Mouse (Mus musculus): Measurements from ENCODE around the gene Spata2. TPM values are rescaled to one million over a fixed set of nuclear protein-coding genes. Genes with fewer than 3 reads are reported as not detected.

Spata2 gene
- polyA plus RNA-seq, 1 experiment from 2014 or later, result 15.1 TPM

DNA sequence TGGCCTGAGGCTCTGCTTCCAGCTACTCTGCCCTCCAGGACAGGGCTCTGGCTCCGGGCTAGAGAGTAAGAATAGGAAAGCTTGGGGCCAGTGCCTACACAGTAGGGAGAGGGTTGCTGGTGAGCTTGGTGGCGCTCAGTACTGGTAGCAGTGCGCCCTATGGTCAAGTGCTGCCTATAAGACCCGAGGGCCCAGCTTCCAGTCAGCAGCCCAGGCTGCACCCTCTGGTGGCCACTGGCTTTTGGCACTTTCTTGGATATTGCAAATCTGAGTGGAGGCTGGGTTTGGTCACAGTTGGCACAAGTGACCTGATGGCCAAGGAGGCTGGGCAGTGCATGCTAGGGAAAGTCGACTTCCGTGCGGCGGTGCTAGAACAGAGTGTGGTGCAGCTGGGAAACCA lies 42.0 kb downstream of the Spata2 start:
- no peak for DNase-seq (ENCODE audit: low spot score)
- ATAC-seq (replicated peaks; ENCODE audit: low FRiP score, low TSS enrichment, low read depth), result no peak
- H3K9me3 ChIP-seq (ENCODE audit: control insufficient read depth, low read length), result no peaks in the 10 kb centered on the region
- no peak overlapping the region for H3K9ac ChIP-seq (ENCODE audit: low read length)
- H3K27ac ChIP-seq (ENCODE audit: low read depth), result no peak overlapping the region
- H3K27me3 ChIP-seq (replicated peaks; ENCODE audit: control insufficient read depth, insufficient read depth, low read length), result no peaks in the 10 kb centered on the region
- peaks cover 81% of the 10 kb centered on the region for H3K36me3 ChIP-seq (ENCODE audit: control insufficient read depth, insufficient read depth, low read length)
- 91% methylated on average over 8 of the region's 8 CpGs for WGBS
- no peaks in the 10 kb centered on the region for H3K4me1 ChIP-seq (replicated peaks; ENCODE audit: control insufficient read depth, insufficient read depth, low read length)
- H3K4me2 ChIP-seq (ENCODE audit: low read length), result no peak overlapping the region
- H3K4me3 ChIP-seq (ENCODE audit: low read depth, low read length), result no peak overlapping the region

DNA sequence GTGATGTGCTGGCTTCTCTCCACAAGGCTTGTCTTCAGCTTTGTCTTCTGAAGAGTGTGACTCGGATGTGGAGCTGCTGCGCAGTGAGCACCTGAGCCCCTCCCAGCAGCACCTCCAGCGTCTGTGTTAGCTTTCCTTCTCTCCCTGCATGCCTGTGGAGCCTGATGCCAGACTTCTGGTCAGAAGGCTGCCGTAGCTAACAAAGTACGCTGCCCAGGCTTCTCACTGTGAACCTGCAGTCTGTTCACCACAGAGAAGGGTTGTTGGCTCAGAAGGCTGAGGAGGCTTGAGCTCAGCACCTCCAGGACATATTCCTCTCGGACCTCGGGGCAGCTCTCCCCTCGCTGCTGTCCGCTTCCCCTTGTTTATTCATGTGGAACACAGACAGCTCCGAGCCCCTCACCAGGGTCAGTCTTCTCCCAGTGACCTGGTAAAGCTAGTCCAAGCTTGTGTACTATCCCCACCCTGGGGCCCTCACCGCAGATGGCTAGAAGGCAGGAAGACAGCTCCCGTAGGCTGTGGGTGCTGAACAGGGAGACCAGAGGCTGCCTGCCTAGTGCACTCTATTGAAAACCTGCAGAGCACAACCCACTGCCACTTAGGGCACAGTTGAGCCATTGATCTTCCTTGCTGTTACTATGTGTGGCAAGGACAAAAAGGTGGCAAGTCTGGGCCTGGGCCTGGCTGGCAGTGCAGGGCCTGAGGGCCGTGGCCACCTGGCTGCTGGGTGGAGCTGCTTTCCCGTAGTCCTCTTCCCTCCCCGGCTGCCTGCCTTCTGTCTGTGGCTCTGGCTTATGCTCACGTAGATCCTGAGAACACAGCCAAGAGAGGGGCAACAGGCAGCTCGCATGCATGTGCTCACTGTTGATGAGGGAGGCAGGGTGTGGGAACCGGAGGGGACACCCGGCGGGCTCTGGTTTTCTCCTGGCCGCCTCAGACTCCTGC lies 43.1 kb downstream of the Spata2 start:
- Histone ChIP-seq H3K4me1 (replicated peaks; ENCODE audit: control insufficient read depth, insufficient read depth, low read length) (no peaks in the 10 kb centered on the region), H3K27ac (ENCODE audit: low read depth) (no peak overlapping the region), H3K4me3 (ENCODE audit: low read depth, low read length) (no peak overlapping the region), H3K9ac (ENCODE audit: low read length) (no peak overlapping the region), H3K9me3 (ENCODE audit: control insufficient read depth, low read length) (no peaks in the 10 kb centered on the region), H3K4me2 (ENCODE audit: low read length) (no peak overlapping the region), H3K36me3 (ENCODE audit: control insufficient read depth, insufficient read depth, low read length) (peaks cover 82% of the 10 kb centered on the region), H3K27me3 (replicated peaks; ENCODE audit: control insufficient read depth, insufficient read depth, low read length) (no peaks in the 10 kb centered on the region)
- WGBS, result 88% methylated on average over 21 of the region's 21 CpGs
- ATAC-seq (replicated peaks; ENCODE audit: low FRiP score, low TSS enrichment, low read depth) (no peak), DNase-seq (ENCODE audit: low spot score) (no peak)

DNA sequence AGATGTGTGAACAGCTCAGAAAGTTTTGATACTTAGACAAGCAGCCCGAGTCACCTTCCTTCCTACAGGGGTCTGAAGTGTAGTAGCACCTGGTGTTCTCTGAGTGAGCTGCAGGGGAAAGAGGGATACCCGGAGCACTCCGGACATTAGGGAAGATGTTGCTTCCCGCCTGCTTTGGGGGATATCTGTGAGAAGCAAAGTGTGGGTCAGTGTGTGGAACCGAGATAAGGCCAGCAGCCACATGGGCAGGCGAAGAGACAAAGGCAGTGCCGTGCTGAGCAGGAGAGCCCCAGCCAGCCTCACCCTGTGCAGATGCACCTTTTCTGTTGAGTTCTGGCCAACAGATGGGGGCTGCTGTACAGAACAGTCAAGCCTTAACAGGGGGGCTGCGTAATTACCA lies 45.1 kb downstream of the Spata2 start:
- no peak overlapping the region for H3K4me2 ChIP-seq (ENCODE audit: low read length)
- DNase-seq (ENCODE audit: low spot score) (no peak), ATAC-seq (replicated peaks; ENCODE audit: low FRiP score, low TSS enrichment, low read depth) (no peak)
- 92% methylated on average over 8 of the region's 8 CpGs for WGBS
- no peaks in the 10 kb centered on the region for H3K4me1 ChIP-seq (replicated peaks; ENCODE audit: control insufficient read depth, insufficient read depth, low read length)
- peaks cover 83% of the 10 kb centered on the region for H3K36me3 ChIP-seq (ENCODE audit: control insufficient read depth, insufficient read depth, low read length)
- no peak overlapping the region for H3K27ac ChIP-seq (ENCODE audit: low read depth)
- H3K27me3 ChIP-seq (replicated peaks; ENCODE audit: control insufficient read depth, insufficient read depth, low read length), result no peaks in the 10 kb centered on the region
- no peak overlapping the region for H3K9ac ChIP-seq (ENCODE audit: low read length)
- no peaks in the 10 kb centered on the region for H3K9me3 ChIP-seq (ENCODE audit: control insufficient read depth, low read length)
- no peak overlapping the region for H3K4me3 ChIP-seq (ENCODE audit: low read depth, low read length)

DNA sequence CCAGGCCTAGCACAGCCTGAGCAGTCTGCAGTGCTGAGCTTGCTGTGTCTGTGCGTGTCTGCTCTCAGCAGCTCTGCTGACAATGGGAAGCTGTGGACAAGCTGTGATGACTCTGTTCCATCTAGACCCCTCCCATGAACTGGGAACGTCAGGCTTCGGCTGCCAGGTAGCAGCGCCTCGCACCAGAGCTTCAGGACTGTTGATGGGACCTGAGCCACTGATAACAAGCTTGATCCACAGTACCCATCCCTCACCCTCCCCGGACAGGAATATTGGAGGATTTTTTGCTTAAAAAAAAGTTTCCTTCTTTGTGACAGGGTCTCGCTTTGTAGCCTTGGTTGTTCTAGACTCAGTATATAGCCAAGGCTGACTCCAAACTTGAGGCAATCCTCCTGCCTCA lies 45.5 kb downstream of the Spata2 start:
- no peak overlapping the region for H3K4me3 ChIP-seq (ENCODE audit: low read depth, low read length)
- no peaks in the 10 kb centered on the region for H3K9me3 ChIP-seq (ENCODE audit: control insufficient read depth, low read length)
- peaks cover 86% of the 10 kb centered on the region for H3K36me3 ChIP-seq (ENCODE audit: control insufficient read depth, insufficient read depth, low read length)
- ATAC-seq (replicated peaks; ENCODE audit: low FRiP score, low TSS enrichment, low read depth) (no peak), DNase-seq (ENCODE audit: low spot score) (no peak)
- H3K9ac ChIP-seq (ENCODE audit: low read length), result no peak overlapping the region
- H3K27ac ChIP-seq (ENCODE audit: low read depth), result no peak overlapping the region
- 94% methylated on average over 7 of the region's 7 CpGs for WGBS
- no peak overlapping the region for H3K4me2 ChIP-seq (ENCODE audit: low read length)
- H3K4me1 ChIP-seq (replicated peaks; ENCODE audit: control insufficient read depth, insufficient read depth, low read length), result no peaks in the 10 kb centered on the region
- no peaks in the 10 kb centered on the region for H3K27me3 ChIP-seq (replicated peaks; ENCODE audit: control insufficient read depth, insufficient read depth, low read length)

DNA sequence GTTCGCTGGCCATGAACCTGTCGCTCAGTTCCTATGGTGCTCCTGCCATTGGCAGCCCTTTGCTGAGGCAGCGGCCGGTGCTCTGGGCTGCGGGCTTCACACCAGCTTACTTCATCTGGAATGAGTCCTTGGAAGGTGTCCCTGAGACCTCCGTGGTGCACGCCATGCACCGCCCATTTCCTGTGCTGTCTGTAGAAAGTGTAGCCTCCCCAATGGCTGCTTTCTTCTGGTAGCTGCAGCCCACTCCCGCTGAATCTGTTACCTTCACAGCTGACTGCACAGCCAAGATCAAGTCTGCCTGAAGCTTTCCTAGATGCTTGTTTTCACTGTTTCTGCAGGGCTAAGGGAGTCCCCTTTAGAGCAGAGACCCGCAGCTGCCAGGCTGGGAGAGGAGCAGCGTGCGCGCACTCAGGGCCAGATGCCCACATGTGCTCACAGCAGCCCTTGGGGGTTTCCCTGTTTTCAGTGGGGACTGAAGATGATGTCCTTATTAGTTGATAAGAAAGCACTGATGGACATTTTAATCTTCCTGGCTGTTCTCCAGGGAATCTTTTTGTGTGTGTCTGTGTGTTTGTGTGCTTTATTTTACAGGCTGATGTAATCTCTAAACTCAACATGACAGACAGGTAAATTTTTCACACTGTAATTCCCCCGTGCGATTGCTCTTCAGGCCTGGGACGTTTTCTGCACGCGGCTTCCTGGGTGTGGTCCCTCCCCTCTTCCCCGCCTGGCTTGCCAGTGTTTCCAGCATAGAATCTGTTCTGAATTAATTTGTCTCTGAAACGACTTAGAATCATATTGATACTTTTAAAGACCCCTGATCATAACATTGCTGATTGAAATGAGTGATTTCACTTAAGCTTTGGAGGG lies 46.5 kb downstream of the Spata2 start:
- WGBS, result 83% methylated on average over 20 of the region's 20 CpGs
- no peak overlapping the region for H3K4me3 ChIP-seq (ENCODE audit: low read depth, low read length)
- no peaks in the 10 kb centered on the region for H3K9me3 ChIP-seq (ENCODE audit: control insufficient read depth, low read length)
- H3K27me3 ChIP-seq (replicated peaks; ENCODE audit: control insufficient read depth, insufficient read depth, low read length), result no peaks in the 10 kb centered on the region
- H3K9ac ChIP-seq (ENCODE audit: low read length), result no peak overlapping the region
- no peaks in the 10 kb centered on the region for H3K4me1 ChIP-seq (replicated peaks; ENCODE audit: control insufficient read depth, insufficient read depth, low read length)
- DNase-seq (ENCODE audit: low spot score) (no peak), ATAC-seq (replicated peaks; ENCODE audit: low FRiP score, low TSS enrichment, low read depth) (no peak)
- no peak overlapping the region for H3K4me2 ChIP-seq (ENCODE audit: low read length)
- H3K36me3 ChIP-seq (ENCODE audit: control insufficient read depth, insufficient read depth, low read length), result peaks cover 90% of the 10 kb centered on the region
- H3K27ac ChIP-seq (ENCODE audit: low read depth), result no peak overlapping the region

DNA sequence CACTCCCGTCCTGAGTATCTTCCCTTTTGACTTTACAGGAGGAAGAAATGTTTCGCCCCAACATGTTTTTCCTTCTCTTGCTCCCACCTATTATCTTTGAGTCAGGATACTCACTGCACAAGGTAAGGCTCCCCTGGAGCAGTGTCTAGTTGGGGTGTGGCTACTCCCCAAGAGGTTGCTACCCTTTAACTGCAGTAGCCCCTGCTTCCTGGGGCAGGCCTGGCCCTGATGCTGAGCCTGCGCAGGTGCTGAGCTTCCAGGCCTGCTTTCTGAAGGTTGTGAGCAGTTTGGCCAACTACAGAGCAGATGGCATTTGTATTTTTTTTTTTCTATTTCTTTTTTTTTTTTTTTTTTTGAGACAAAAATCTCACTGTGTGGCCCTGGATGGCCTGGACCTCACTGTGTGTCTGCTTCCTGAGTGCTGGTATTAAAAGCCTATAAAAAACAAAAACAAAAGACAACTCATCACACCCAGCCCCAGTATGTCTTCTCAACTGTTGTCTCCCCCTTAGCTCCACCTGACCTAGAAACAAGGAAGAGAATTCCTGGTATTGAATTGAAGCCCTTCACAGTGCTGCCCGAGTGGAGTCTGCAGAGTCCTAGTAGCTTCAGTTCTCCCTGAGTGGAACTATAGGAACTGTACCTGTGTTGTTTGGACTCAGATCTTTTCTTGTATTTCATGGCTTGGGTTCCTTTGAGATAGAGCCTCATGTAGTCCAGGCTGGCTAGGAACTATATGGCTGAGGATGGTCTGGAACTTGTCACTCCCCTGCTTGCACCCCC lies 49.1 kb downstream of the Spata2 start:
- DNase-seq (ENCODE audit: low spot score) (no peak), ATAC-seq (replicated peaks; ENCODE audit: low FRiP score, low TSS enrichment, low read depth) (no peak)
- Histone ChIP-seq H3K27ac (ENCODE audit: low read depth) (no peak overlapping the region), H3K4me1 (replicated peaks; ENCODE audit: control insufficient read depth, insufficient read depth, low read length) (no peaks in the 10 kb centered on the region), H3K36me3 (ENCODE audit: control insufficient read depth, insufficient read depth, low read length) (peaks cover 79% of the 10 kb centered on the region), H3K4me3 (ENCODE audit: low read depth, low read length) (no peak overlapping the region), H3K27me3 (replicated peaks; ENCODE audit: control insufficient read depth, insufficient read depth, low read length) (no peaks in the 10 kb centered on the region), H3K4me2 (ENCODE audit: low read length) (no peak overlapping the region), H3K9me3 (ENCODE audit: control insufficient read depth, low read length) (no peaks in the 10 kb centered on the region), H3K9ac (ENCODE audit: low read length) (no peak overlapping the region)
- WGBS, result 95% methylated on average over 4 of the region's 4 CpGs

DNA sequence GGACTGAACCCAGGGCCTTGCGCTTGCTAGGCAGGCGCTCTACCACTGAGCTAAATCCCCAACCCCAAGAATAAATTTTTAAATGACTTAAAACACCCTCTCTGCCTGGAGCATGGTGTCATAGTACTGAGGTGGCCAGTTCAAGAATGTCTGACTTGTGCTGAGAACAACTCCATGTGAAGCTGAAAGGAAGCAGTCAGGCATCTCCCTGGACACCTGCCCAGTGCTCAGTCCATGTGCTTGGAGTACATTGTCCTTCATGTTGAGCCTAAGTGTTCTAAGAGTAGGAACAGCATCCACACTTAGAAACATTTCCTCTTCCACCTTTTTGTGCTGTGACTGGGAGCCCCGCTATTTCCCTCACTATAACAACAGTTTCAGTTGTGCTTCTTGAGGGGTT lies 53.3 kb downstream of the Spata2 start:
- WGBS, result 99% methylated on average over 3 of the region's 3 CpGs
- Histone ChIP-seq H3K27ac (ENCODE audit: low read depth) (no peak overlapping the region), H3K27me3 (replicated peaks; ENCODE audit: control insufficient read depth, insufficient read depth, low read length) (no peaks in the 10 kb centered on the region), H3K9me3 (ENCODE audit: control insufficient read depth, low read length) (no peaks in the 10 kb centered on the region), H3K4me3 (ENCODE audit: low read depth, low read length) (no peak overlapping the region), H3K36me3 (ENCODE audit: control insufficient read depth, insufficient read depth, low read length) (peaks cover 78% of the 10 kb centered on the region), H3K9ac (ENCODE audit: low read length) (no peak overlapping the region), H3K4me2 (ENCODE audit: low read length) (no peak overlapping the region), H3K4me1 (replicated peaks; ENCODE audit: control insufficient read depth, insufficient read depth, low read length) (no peaks in the 10 kb centered on the region)
- ATAC-seq (replicated peaks; ENCODE audit: low FRiP score, low TSS enrichment, low read depth) (no peak), DNase-seq (ENCODE audit: low spot score) (no peak)

DNA sequence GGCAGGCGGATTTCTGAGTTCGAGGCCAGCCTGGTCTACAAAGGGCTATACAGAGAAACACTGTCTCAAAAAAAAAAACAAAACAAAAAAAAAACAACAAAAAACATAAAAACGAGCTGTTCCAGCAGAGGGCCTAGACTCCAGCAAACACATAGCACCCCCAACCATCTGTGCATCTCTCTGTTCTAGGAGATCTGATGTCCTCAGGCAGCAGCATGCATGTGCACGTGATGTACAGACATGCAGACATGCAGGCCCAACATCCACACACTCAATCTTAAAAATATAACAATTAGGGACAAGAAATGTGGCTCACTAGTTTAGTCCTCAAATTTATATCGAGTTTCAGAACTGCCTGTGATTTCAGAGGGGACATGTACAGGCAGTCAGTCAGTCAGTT lies 56.3 kb downstream of the Spata2 start:
- no peak overlapping the region for H3K4me3 ChIP-seq (ENCODE audit: low read depth, low read length)
- no peaks in the 10 kb centered on the region for H3K9me3 ChIP-seq (ENCODE audit: control insufficient read depth, low read length)
- no peaks in the 10 kb centered on the region for H3K27me3 ChIP-seq (replicated peaks; ENCODE audit: control insufficient read depth, insufficient read depth, low read length)
- H3K27ac ChIP-seq (ENCODE audit: low read depth), result no peak overlapping the region
- H3K4me1 ChIP-seq (replicated peaks; ENCODE audit: control insufficient read depth, insufficient read depth, low read length), result no peaks in the 10 kb centered on the region
- no peak overlapping the region for H3K4me2 ChIP-seq (ENCODE audit: low read length)
- WGBS, result 93% methylated on average over 5 of the region's 5 CpGs
- H3K9ac ChIP-seq (ENCODE audit: low read length), result no peak overlapping the region
- DNase-seq (ENCODE audit: low spot score) (no peak), ATAC-seq (replicated peaks; ENCODE audit: low FRiP score, low TSS enrichment, low read depth) (no peak)
- peaks cover 67% of the 10 kb centered on the region for H3K36me3 ChIP-seq (ENCODE audit: control insufficient read depth, insufficient read depth, low read length)
